Comparison of ENCODE assay signal across 17 mouse cellular contexts in the genomic region with DNA sequence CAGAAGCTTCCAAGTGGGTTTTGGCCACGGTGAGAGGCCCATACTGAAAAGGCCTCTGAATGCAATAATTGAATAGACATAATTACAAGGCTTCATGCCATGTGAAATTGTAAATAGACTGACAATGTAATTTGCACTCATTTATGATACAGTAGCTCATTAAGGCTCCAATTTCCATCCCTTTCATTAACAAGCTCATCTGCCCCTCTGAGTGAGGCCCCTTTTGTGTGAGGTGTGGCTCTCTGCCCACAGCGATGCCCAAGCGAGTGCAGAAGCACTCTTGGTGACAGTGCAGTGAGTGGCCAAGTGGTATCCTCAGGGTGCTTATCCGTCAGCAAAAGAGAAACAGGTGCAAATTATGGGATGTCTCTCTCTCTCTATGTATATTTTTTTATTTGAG.
"Had no signal": no experiment of that assay in that cellular context is flagged by ENCODE, and none has a peak within 500 bp of the region (broad histone marks: within the 10 kb centered on the region; RNA-seq: fewer than 3 reads in every experiment).

No protein-coding gene starts in this region.

- H3K27me3 ChIP-seq: limb, embryonic 12.5 days; limb, embryonic 15.5 days; midbrain, embryonic 12.5 days; midbrain, embryonic 15.5 days; neural tube, embryonic 12.5 days; neural tube, embryonic 15.5 days had no signal

- H3K4me2 ChIP-seq: limb, embryonic 12.5 days; limb, embryonic 15.5 days; liver, embryonic 11.5 days; lung, embryonic 14.5 days; midbrain, embryonic 12.5 days; midbrain, embryonic 15.5 days; neural tube, embryonic 12.5 days; neural tube, embryonic 15.5 days had no signal

- H3K4me3 ChIP-seq: limb, embryonic 12.5 days; limb, embryonic 15.5 days; midbrain, embryonic 12.5 days; midbrain, embryonic 15.5 days; neural tube, embryonic 12.5 days; neural tube, embryonic 15.5 days had no signal

- H3K9ac ChIP-seq: limb, embryonic 12.5 days; limb, embryonic 15.5 days; liver, embryonic 14.5 days; liver, postnatal 0 days; lung, embryonic 14.5 days; midbrain, embryonic 12.5 days; midbrain, embryonic 15.5 days; neural tube, embryonic 12.5 days; neural tube, embryonic 15.5 days had no signal

- H3K9me3 ChIP-seq: limb, embryonic 12.5 days; limb, embryonic 15.5 days; midbrain, embryonic 12.5 days; midbrain, embryonic 15.5 days; neural tube, embryonic 12.5 days; neural tube, embryonic 15.5 days had no signal

- H3K4me1 ChIP-seq: limb, embryonic 12.5 days; limb, embryonic 15.5 days; midbrain, embryonic 12.5 days; midbrain, embryonic 15.5 days; neural tube, embryonic 12.5 days; neural tube, embryonic 15.5 days had no signal

- DNase-seq: kidney, postnatal 25 days; left cerebral cortex, postnatal 4 days; liver, postnatal 0 days; lung, embryonic 14.5 days; thymus, adult 18-20 months; thymus, postnatal 4 days had no signal

- H3K36me3 ChIP-seq: limb, embryonic 12.5 days; limb, embryonic 15.5 days; midbrain, embryonic 12.5 days; midbrain, embryonic 15.5 days; neural tube, embryonic 12.5 days; neural tube, embryonic 15.5 days had no signal

- ATAC-seq: liver, postnatal 0 days; lung, postnatal 0 days; midbrain, embryonic 15.5 days had no signal

- H3K27ac ChIP-seq: kidney, postnatal 0 days; limb, embryonic 12.5 days; limb, embryonic 15.5 days; liver, embryonic 14.5 days; macrophage; midbrain, embryonic 12.5 days; midbrain, embryonic 15.5 days; neural tube, embryonic 12.5 days; neural tube, embryonic 15.5 days had no signal
